Mouse (Mus musculus) G1E (cell line): Measurements from ENCODE around the gene Rab3gap1.

Source experiments
- CTCF ChIP-seq: IDR thresholded peaks from 2 replicates; pipeline ENCODE4 v1.5.1; 2012; ENCODE audit warnings: low read depth, low read length, inconsistent platforms, mixed read lengths
- GATA1 ChIP-seq: IDR thresholded peaks from 2 replicates; pipeline ENCODE4 v1.6.1; 2012; ENCODE audit warnings: borderline replicate concordance, low read length, inconsistent platforms, mixed read lengths

- TF ChIP-seq GATA1, result no peak
- TF ChIP-seq CTCF, result no peak
Measured at GRCm38 (mm10) chr1:127863806-127864205, 4.8 kb upstream of the Rab3gap1 start.
